Mouse (Mus musculus) mouse embryonic stem cell (cell line): Measurements from ENCODE around the gene St13.
"Not testable (repeated sequence)": the region's sequence is repeated elsewhere in the genome, so short reads cannot be mapped to it uniquely, and the experiment has no call there.

Experiments used
- in situ Hi-C, 2 experiments: fragments of 300-500 bp; cut with MboI; formaldehyde crosslinking; loops; 1 replicate in 1 of 2; 3 replicates in 1 of 2; pipeline ENCODE4 v1.14.3; 2019 to 2020; ENCODE audit warnings: low sequenced_read_pairs in 2 of 2, low pct_unique_long_range_greater_than_20kb in 1 of 2, mixed read lengths in 1 of 2; ENCODE audit not compliant: unreplicated experiment in 1 of 2

Gene St13

GRCm38 (mm10) chr15:81399638-81400315 lies at the start of gene St13, which contains the start of gene Xpnpep3:
TSS of gene St13 (minus strand) at chr15:81400077.
TSS of gene Xpnpep3 (plus strand) at chr15:81400138.
- in situ Hi-C loops = no loop called here

- in situ Hi-C loops = no loop called here
Measured at GRCm38 (mm10) chr15:81448463-81448862, 48.6 kb upstream of the St13 start.

- in situ Hi-C loops = no loop called here
Measured at GRCm38 (mm10) chr15:81439236-81439635, 39.4 kb upstream of the St13 start.

- in situ Hi-C loops = no loop called here
Measured at GRCm38 (mm10) chr15:81438345-81438744, 38.5 kb upstream of the St13 start.

GRCm38 (mm10) chr15:81431195-81431594 lies 31.3 kb upstream of the St13 start:
- in situ Hi-C loops = no loop called here

- in situ Hi-C loops = no loop called here
Measured at GRCm38 (mm10) chr15:81427947-81428346, 28.1 kb upstream of the St13 start.

- in situ Hi-C loops = no loop called here
Measured at GRCm38 (mm10) chr15:81425311-81425710, 25.4 kb upstream of the St13 start.

- in situ Hi-C loops = no loop called here
Measured at GRCm38 (mm10) chr15:81422156-81422681, 22.3 kb upstream of the St13 start.

- in situ Hi-C loops = no loop called here
Measured at GRCm38 (mm10) chr15:81421454-81421853, 21.6 kb upstream of the St13 start.

GRCm38 (mm10) chr15:81418065-81418464 lies 18.2 kb upstream of the St13 start:
- in situ Hi-C loops = no loop called here

- in situ Hi-C loops = not testable (repeated sequence)
Measured at GRCm38 (mm10) chr15:81416763-81417310, 17.0 kb upstream of the St13 start.

GRCm38 (mm10) chr15:81408199-81408598 lies 8.3 kb upstream of the St13 start, which contains the start of gene Dnajb7:
TSS of gene Dnajb7 (minus strand) at chr15:81408299.
- in situ Hi-C loops = no loop called here

GRCm38 (mm10) chr15:81405008-81405407 lies 5.1 kb upstream of the St13 start:
- in situ Hi-C loops = no loop called here

- in situ Hi-C loops = no loop called here
Measured at GRCm38 (mm10) chr15:81399297-81399637, 610 bp downstream of the St13 start.

- in situ Hi-C loops = no loop called here
Measured at GRCm38 (mm10) chr15:81398189-81398588, 1.7 kb downstream of the St13 start.

GRCm38 (mm10) chr15:81394211-81394915 lies 5.5 kb downstream of the St13 start:
- in situ Hi-C loops = no loop called here

- in situ Hi-C loops = no loop called here
Measured at GRCm38 (mm10) chr15:81392997-81393396, 6.9 kb downstream of the St13 start.

- in situ Hi-C loops = loop anchor here in 1 of 2 experiments (10.0 kb wide), 1 partner anchor 248 kb away; no protein-coding TSS in a partner anchor
Measured at GRCm38 (mm10) chr15:81386327-81386726, 13.6 kb downstream of the St13 start.

GRCm38 (mm10) chr15:81378845-81379244 lies 21.0 kb downstream of the St13 start:
- in situ Hi-C loops = no loop called here
